Mouse (Mus musculus): Measurements from ENCODE around the gene Gabpb1.

GRCm38 (mm10) chr2:126665984-126666383 lies 10.2 kb downstream of the Gabpb1 start:
- TF ChIP-seq EP300 (IDR thresholded peaks at IDR 0.05; ENCODE audit: low read depth in 1 of 2, low read length in 2 of 2) (peak in 1 of 2 experiments; percentile 17; a peak in 1 of 4 replicates), USF1 (IDR thresholded peaks at IDR 0.05; ENCODE audit: low read depth, low read length) (no peak), POLR2A (IDR thresholded peaks at IDR 0.05; ENCODE audit: control insufficient read depth in 1 of 2, insufficient read depth in 1 of 2, low read depth in 1 of 2, low read length in 2 of 2, poor library complexity in 1 of 2) (no peak), CTCF (IDR thresholded peaks at IDR 0.05 in 2 of 3, conservative IDR thresholded peaks at IDR 0.05 in 1 of 3; ENCODE audit: control insufficient read depth in 1 of 3, insufficient read depth in 1 of 3, low read depth in 2 of 3, low read length in 3 of 3, poor library complexity in 1 of 3, severe bottlenecking in 1 of 3) (no peak), E2F4 (IDR thresholded peaks at IDR 0.05; ENCODE audit: borderline replicate concordance, low read depth, low read length) (no peak), SIN3A (IDR thresholded peaks at IDR 0.05; ENCODE audit: low read length) (no peak), MYC (IDR thresholded peaks at IDR 0.05; ENCODE audit: low read depth, low read length) (no peak), POLR2AphosphoS2 (IDR thresholded peaks at IDR 0.05; ENCODE audit: low read length) (no peak), RCOR1 (IDR thresholded peaks at IDR 0.05; ENCODE audit: low read depth, low read length) (no peak), TCF12 (IDR thresholded peaks at IDR 0.05; ENCODE audit: low read depth, low read length) (no peak), POLR2AphosphoS5 (IDR thresholded peaks at IDR 0.05; ENCODE audit: borderline replicate concordance, low read depth, low read length) (no peak)
